Mouse (Mus musculus) B cell, adult 2 months (primary cell): ENCODE measurements around the gene Rps24.
"Not testable (repeated sequence)": the region's sequence is repeated elsewhere in the genome, so short reads cannot be mapped to it uniquely, and the experiment has no call there.

Experiments used
- DNase-seq, 2 experiments: peaks; one replicate each; pipeline ENCODE4 v3.0.0; 2022

Rps24 gene

DNA sequence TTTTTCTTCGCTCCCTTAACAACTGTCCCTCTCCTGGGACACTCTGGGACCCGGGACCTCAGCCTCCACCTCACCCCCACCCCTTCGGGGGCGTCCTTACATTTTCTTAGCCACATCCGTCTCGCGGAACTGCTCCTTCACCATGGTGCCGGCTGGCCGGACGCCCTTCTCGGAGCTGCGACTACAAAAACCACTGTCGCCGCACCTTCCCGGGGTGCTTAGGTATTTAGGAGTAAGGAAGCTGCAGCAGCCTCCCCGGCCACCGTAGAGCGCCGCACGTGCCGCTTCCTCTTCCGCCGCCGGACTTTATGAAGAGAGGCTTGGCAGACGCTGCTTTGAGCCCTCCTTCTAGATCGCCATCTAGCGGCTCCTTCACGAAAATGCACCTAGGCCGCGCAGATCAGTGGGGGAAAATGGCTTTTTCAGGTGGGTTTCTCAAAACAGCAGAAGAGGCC is at the start of gene Rps24, which contains the start of gene Polr3a:
Gene Rps24, plus strand, starts transcription at position 353 of the 455 bp plus-strand sequence.
Gene Polr3a, minus strand, starts transcription at position 286 of the 455 bp plus-strand sequence.
- DNase-seq = peak; percentile 90

DNA sequence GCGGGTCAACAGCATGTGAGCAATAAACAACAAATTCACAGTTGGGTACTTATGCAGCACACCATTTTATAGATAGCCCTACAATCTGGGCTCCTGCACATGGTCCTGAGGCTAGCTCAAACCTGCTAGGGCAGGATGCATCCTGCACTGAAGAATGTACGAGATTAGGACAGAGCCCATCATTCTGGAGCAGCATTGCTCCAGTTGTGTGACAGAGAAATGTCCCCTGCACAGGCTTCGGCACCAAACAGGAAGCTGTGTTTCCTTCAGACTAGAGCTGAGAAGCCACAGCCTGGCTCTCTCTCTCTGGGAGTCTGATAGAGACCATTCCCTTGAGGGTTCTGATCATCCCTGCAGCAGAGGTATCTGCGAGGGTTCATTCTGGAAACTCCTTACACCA is 43.4 kb upstream of the Rps24 start:
- not testable (repeated sequence) for DNase-seq

DNA sequence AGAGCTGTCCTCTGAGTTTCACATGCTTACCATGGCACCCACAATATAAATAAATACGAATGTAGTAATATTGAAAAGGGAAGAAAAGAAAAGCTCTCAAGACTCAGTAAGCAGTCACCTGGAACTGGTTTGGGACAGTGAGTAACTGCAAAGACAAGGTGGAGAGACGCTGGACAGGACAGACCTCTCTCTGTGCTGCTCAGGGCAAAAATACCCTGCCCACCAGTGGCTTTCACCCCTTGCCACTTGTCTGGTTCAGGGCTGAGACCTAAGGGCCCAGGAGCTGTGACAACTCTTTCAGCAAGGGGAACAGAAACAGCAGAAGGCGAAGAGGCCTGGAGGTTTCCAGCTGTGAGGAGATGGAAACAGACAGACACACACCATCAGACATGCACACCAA is 28.7 kb upstream of the Rps24 start:
- no peak for DNase-seq

DNA sequence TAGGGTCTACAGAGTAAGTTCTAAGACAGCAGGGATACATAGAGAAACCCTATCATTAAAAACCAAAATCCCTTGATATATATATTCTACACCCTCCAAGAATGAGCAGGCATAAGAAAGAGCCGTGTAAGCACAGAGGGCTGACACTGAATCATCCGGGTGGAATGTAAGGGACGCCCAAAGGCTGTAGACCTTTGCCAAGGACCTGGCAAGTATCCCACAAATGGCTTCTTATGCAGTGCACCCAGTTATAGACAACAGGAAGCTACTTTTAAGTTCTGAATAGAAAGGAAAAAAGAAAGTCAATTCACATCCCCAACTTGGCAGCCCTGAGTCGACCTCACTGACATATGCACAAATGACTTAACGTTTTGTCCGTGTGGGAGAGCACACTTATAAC is 18.1 kb upstream of the Rps24 start:
- no peak for DNase-seq

DNA sequence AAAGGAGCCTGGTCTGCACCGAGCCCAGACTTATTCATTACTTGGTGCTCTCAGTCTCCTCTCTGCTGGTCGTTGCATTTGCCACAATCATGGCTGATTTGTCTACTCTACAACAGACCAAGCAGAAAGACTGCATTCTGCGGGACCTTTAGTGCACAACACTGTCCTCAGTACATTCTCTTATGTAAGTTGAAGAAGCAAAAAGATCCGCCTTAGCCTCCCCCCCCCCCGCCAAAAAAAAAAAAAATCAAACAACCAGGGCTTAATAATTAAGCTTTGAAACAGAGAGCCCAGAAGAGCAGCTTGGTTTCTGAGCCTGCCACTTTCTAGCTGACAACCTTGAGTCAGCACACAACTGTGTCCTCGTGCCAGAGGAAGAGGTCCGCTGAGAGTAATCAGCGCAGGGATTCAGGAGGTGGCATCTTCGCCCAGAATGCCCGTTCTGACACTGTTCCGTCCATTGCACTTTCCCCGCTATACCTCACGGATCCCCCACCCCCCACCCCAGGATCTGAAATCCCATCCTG is 621 bp upstream of the Rps24 start:
- DNase-seq = no peak

DNA sequence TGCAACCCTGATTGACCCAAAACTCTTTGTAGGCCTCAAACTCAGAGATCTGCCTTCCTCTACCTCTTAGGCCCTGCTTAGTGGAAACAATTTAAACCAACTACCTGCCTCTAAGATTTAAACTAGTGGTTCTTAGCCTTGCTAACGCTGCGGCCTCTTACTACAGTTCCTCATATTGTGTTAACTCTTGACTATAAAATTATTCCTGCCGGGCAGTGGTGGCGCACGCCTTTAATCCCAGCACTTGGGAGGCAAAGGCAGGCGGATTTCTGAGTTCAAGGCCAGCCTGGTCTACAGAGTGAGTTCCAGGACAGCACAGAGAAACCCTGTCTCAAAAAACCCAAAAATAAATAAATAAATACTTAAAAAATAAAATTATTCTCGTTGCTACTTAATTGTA is 2.8 kb downstream of the Rps24 start:
- DNase-seq = not testable (repeated sequence)

DNA sequence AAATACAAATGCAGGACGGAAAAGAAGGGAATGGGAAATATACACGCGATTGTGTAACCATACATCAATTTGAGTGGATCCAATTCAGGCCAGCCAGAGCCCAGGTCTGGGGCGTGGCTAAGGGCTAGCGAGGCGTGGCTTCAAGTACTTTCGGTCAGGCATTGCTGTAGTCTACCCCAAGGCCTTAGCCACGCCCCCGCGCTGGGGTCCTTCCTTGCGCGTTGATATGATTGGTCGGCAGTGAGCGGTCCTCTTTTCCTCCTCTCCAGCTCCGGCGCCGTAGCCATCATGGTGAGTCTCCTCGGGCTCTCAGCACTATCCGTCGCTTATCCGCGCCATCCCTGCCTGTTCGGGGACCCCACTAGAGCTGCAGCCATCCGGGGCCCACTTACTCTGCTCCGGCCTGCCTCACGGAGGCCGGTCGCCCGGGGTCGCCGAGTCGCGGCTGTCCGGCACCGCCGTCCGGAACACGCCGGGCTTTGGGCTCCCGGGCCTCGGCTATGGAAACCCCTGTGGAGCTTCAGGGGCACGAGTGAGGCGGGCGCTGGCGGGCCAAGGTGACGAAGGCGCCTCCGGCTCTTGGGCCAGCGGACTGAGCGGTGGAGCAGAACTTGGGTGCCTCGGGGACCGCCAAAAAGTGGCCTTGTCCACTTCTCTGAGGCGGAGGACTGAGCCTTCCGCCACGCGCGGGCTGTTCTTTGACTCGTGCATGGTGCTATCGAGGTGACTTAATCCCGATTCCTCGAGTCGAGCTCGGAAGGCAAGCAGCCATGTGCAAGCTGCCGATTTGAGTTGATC is 3.7 kb downstream of the Rps24 start:
- DNase-seq = peak; percentile 97 to 98

DNA sequence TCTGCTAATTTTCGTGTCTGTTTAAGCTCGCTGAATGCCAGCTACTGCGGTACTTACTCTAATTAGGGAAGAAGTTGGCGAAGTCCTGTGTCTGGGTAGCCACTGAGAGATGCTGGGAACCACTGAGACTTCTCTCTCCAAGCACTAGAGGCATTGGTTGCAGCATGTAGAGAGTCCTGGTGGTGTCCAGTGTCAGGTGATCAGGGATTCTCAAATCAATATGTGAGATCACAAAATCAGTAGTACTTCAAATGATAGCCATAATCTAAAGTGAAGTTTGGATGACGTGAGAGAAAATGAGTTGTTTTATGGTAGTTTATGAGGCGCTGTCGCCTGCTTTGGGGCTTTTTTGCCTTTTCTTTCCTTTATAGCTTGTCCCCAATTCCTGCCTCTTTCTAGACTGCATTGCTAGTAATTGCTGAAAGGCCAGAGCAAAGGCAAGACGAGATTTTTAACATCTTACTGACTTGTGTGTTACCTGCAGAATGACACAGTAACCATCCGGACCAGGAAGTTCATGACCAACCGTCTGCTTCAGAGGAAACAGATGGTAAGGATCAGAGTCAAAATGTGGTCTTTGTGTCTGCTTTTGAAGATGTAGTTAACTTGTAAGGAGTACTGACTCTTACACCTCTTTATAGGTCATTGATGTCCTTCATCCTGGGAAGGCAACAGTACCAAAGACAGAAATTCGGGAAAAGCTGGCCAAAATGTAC is 4.5 kb downstream of the Rps24 start:
- DNase-seq = no peak

DNA sequence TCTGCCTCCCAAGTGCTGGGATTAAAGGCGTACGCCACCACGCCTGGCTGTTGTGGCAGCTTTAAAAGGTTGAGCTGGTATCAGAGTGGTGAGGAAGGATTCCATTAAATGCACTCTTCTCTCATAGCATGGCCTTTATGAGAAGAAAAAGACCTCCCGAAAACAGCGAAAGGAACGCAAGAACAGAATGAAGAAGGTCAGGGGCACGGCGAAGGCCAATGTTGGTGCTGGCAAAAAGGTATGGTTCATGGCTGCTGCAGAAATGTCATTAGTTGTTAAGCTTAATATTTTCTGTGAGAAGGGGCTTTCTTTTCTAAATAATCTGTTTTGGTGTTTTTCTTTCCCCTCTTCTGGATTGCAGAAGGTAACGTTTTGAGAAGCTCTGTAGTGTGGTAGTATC is 6.3 kb downstream of the Rps24 start:
- DNase-seq = no peak

DNA sequence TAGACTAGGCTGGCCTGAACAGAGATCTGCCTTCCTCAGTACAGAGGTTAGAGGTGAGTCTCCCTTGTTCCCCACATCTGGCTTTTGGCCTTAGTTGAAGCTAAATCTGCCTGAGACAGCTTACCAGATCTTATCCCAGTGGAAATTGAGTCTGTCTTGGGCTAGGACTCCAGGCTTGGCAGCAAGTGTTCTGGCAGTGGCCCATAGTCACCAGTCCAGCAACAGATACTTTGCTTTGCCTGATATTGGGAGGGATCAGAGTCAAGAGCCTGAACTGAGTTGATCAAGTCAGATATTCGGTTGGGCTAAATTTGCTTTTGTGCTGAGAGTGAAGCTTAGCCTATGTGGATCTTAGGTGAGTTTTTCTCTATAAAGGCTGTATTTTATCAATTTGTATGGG is 9.6 kb downstream of the Rps24 start:
- no peak for DNase-seq

DNA sequence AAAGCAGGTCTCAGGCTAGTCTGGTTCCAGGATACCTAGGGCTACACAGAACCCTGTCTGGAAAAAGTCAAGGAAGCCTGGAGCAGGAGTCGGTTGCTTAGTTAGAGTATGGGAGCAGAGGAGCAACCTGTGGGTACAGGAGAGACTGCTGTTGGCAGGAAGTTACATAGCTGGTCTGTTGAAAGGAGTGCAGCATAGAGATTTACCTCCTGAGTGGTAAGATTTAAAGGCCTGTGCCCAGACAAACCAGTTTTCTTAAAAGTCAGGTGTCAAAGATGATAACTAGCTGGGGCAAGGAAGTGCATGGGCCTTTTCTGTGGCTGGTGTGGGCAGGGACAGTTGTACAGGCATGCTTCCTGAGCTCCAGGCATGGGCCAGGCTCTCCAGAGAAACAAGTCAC is 10.5 kb downstream of the Rps24 start:
- no peak for DNase-seq

DNA sequence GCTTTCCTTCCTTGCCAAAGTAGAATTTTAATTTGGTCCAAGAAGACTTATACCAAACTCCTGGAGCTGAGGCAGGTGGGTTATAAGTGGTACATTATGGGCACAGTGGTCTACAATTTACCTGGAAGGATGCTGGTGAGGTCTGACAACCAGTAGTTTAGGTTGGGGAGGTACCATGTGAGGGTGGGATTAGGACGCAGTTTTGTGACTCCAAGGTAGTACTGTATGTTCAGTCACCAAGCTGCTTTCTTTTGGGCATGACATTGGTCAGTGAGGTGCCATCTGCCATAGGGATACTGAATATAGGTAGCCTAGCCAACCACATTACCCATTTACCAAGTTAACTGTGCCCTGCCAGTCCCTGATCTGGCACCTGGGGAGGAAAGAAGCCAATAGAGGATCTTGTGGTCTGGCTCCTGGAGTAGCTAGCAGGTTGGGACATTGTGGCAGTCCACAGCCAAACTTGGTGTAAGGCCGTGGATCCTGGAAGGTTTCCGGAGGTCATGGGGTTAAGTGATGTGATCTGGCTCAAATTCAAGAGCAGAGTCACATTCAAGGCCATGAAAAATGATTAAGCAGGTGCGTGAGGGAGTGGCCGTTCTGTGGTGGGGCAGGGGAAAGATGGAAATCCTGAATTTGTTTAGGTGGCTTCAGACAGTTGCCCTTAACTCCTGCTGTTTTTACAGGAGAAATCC is 11.8 kb downstream of the Rps24 start:
- no peak for DNase-seq

DNA sequence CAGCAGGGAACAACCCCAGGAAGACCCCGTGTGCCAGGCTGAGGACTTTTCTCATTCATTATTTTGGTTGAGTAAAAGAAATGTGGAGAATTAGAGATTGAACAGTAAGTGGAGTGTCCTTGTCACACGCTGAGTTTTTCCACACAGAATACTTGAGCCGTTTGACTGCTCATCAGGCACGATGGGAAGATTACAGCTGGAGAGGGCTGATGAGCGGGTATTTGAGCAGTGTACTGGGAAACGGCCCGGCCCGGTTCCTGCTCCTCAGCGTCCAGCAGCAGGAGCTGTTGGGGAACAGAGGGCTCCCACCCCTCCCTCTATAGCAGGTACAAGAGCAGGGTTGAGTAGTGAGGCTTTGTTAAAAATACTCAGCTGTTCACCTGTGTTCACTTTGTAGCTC is 12.6 kb downstream of the Rps24 start:
- DNase-seq = no peak

DNA sequence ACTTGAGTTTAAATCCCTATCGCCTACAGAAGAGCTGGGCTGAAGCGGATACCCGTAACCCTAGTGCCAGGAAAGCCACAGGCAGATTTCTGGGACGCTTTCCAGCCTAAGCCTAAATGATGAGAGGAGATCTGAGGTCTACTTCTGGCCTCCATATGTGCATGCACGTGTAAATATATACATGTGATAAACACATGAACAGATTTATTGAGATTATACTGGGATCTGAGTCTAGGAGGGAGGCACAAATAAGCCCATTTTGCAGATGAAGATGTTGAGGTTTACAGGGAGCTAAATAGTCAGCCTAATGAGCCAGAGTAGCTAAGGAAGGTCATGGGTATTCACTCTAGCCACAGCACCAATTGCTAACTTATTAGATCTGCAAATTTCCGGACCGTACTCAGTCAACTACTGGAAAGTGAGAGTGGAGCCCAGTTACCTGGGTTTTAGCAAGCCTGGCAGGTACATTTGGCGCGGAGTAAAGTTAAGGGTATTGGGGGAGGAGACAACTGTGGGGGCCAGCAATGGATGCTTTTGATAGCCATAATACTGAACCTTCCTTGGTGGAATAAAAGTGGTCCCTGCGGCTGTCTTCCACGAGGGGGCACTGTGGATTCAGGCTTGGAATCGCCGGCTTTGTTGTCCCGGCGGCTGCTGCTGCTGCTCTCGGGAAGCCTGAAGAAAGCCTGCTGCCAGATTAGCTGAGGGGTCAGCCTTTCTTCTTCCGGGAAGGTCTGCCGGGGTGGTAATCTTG is 13.3 kb downstream of the Rps24 start:
- peak; percentile 69 for DNase-seq

DNA sequence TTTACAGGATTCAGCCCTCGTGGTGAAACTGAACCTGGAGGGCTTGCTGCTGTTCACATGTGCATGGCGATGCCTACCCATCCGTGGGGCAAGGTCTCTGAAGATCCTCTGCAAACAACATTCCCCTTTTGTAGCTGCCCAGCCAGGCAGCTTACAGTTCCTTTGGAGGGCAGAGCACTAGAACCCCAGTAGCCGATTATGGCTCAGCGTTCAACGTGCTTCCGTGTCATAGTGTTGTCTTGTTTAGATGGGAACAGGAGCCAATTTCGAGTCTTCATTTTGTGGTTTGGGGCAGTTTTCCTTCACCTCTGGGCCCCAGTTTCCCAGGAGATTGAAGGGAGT is 13.9 kb downstream of the Rps24 start:
- no peak for DNase-seq

DNA sequence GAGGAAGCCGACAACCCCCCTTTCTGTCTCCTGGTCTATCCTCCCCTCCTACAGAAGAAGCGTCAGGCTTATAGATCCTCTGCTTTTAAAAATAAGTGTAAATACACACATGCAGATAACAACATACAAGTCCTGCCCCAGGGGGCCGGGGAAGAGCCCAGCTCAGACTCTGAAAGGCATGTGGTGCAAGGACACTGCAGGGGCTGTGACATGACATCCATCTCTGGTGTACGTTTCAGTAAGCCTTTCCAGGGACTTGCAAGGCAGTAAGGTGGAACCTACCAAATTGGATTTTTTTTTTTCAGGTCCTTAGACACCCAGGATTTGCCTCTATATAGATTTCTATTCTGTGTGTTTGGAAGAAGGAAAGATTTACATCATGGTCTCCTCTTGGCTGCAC is 14.3 kb downstream of the Rps24 start:
- DNase-seq = no peak

DNA sequence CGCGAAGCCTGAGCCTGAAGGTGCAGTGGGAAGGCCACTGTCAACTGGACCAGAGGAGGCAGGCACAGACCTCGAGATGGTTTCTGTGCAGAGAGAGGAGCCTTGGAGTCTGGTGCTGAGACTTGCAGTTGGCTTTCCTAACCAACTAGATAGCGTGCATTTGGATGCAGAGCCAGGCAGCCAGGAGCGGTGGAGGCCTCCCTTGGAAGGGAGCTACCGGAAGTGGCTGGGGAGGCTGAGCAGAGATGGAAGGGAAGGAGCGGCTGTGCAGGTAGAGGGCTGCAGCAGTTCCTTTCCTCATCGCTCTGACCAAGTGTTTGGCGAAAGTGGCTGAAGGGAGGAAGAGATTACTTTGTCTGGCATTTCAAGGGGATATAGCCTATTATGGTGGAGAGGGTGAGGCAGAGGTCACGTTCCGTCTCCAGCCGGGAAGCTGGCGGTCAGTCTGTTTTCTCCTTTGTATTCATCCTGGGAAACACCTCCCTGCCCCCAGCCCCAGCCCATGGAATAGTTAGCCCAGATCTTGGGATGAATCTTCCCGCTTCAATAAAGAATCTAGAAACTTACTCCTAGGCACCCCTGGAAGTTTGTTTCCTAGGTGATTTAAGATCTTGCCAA is 20.6 kb downstream of the Rps24 start:
- DNase-seq = no peak

DNA sequence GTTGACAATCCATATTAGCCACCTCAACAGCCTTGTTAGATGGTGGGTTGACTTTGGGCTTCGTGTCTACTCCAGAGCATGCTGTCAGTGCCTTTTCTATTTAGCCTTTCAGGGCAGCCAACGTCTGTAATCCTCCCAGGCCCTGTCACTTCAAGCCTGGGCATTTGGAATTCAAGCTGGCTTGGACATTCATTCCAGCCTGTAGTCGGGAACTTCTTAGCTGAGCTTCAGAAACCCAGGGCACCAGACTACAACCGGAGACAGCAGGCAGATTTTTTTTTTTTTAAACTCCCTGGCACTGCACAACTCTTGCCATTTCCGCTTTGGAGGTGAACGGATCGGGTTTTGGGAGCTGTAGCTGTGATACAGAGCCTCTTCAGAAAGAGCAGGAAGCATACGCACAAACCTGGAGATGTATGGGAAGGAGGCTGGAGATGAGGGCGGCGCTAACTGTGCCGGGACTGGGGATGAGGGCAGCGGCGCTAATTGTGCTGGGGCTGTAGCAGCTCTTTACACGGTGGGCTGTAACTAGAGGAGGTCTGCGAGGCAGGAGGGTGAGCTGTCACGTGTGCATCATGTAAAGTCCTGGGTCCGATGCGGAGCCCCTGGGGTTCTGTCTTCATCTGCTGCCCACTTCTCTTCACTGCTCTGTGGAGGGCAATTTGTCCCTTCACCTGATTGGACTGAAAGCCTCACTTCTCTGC is 21.3 kb downstream of the Rps24 start:
- DNase-seq = no peak

DNA sequence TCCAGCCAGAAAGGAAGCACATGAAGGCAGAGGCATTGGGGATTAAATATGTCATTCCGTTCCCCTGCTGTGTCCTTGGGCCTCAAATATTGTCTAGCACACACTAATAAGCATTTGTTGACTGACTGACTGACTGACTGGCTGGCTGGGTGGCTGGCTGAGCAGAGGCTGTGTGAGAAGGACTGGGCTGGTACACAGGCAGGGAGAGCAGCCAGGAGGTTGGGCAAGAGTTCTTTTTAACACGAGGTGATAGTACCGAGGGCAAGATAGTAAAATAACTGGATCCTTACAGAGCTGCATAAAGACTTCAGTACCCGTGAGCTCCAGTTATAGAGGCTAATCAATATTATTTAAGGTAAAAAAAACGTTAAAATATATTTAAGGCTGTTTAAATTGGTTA is 22.6 kb downstream of the Rps24 start:
- DNase-seq = no peak

DNA sequence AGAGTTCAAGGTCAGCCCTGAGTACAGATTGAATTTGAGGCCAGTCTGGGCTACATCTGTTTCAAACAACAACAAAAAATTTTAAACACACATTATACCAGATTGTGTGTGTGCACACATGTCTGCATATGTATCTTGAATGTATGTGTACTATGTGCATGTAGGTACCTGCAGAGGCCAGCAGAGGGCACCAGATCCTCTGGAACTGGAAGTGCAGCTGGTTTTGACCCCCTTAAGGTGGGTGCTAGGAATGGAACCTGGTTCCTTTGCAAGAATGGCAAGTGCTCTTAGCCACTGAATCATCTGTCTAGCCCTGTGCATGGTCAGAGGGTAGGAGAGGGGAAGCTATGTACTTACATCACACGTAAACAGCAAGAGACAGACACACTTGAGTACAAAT is 23.3 kb downstream of the Rps24 start:
- DNase-seq = no peak

DNA sequence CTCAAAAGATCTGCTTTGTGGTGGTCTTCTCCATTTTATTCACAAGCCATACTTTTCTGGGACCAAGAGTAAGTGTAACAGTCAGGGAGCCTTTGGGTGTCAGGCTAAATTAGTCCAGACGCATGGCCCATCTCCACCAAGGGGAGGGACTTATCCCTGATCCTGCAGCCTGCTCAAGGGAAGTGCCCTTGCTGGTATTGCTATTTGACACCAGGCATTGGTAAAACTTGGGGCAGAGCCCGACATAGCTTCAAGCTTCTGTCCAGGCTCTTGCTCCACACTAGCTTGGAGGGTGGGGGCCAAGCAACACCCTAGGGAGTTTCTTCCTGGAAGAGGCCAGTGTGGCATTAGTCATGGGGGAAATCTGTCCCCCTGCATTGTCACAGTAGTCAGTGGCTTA is 23.8 kb downstream of the Rps24 start:
- DNase-seq = no peak
